Comparison of ENCODE assay signal across 10 mouse cellular contexts in the genomic region with DNA sequence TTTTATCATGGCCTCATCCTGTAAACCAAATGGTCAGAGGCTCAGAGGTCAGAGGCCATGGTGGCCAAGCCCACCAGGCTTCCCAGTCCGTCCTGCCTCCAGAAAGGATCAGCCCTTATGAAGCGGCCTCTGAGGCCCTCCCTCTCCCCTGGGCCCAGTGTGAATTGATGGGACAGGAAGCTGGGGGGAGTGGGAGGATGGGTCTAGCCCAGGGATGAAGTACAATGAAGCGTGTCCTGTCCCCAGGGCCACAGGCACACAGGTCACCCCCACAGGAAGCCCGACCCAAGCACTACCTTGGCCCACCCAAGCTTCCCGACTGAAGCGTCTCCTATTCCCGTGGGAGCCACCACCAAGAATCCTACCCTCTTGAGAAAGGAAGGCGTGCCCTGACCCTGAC.
A peak's percentile ranks its signal among the peaks of the same experiment; 100 is the strongest.
DNase-seq lines count a peak whose midpoint lies in the region; ATAC-seq and TF ChIP-seq lines count a peak whose summit lies in the region.
"Had no signal": no experiment of that assay in that cellular context is flagged by ENCODE, and none has a peak within 500 bp of the region (broad histone marks: within the 10 kb centered on the region; RNA-seq: fewer than 3 reads in every experiment).

No protein-coding gene starts in this region.

- H3K9ac ChIP-seq in midbrain, embryonic 12.5 days (replicated peaks): no peak overlapping the region
- H3K9ac ChIP-seq in midbrain, postnatal 0 days (replicated peaks; ENCODE audit: low read length, poor library complexity, severe bottlenecking): no peak overlapping the region
- 0 out of 2 replicates have a peak overlapping the region, but pooled peaks have one; percentile 45 for H3K9ac ChIP-seq in heart, embryonic 13.5 days
- H3K9ac ChIP-seq in midbrain, embryonic 14.5 days (replicated peaks; ENCODE audit: low read length): no peak overlapping the region
- H3K9ac ChIP-seq: embryonic facial prominence, embryonic 12.5 days; stomach, embryonic 15.5 days had no signal

- TF ChIP-seq CTCF in midbrain, postnatal 0 days (IDR thresholded peaks at IDR 0.05): no peak

- H3K27me3 ChIP-seq in midbrain, embryonic 12.5 days: no peaks in the 10 kb centered on the region
- no peaks in the 10 kb centered on the region for H3K27me3 ChIP-seq in midbrain, postnatal 0 days (ENCODE audit: insufficient read depth, low read length)
- H3K27me3 ChIP-seq in heart, embryonic 13.5 days (replicated peaks): no peaks in the 10 kb centered on the region
- no peaks in the 10 kb centered on the region for H3K27me3 ChIP-seq in midbrain, embryonic 14.5 days (ENCODE audit: control insufficient read depth, insufficient read depth, low read length)
- H3K27me3 ChIP-seq: embryonic facial prominence, embryonic 12.5 days; stomach, embryonic 15.5 days had no signal

- no peak for DNase-seq in midbrain, postnatal 0 days (ENCODE audit: low spot score)
- DNase-seq in kidney, postnatal 25 days: peak; percentile 64 to 91
- DNase-seq in midbrain, embryonic 14.5 days: no peak
- DNase-seq in layer of hippocampus, adult 18-20 months (ENCODE audit: low spot score in 2 of 2): no peak
- DNase-seq in c-Kit-positive CD71-positive TER-119-positive erythroid progenitor cells, embryonic 14.5 days (ENCODE audit: low spot score): no peak

- no peaks in the 10 kb centered on the region for H3K9me3 ChIP-seq in midbrain, embryonic 12.5 days
- H3K9me3 ChIP-seq in midbrain, postnatal 0 days (ENCODE audit: low read length): no peaks in the 10 kb centered on the region
- H3K9me3 ChIP-seq in heart, embryonic 13.5 days: no peaks in the 10 kb centered on the region
- no peaks in the 10 kb centered on the region for H3K9me3 ChIP-seq in midbrain, embryonic 14.5 days (ENCODE audit: control insufficient read depth, low read length)
- H3K9me3 ChIP-seq: embryonic facial prominence, embryonic 12.5 days; stomach, embryonic 15.5 days had no signal

- ATAC-seq in midbrain, embryonic 12.5 days (ENCODE audit: low FRiP score, low read depth): no peak
- no peak; the same call in 1 of the 2 replicates for ATAC-seq in midbrain, postnatal 0 days (ENCODE audit: low FRiP score)
- no peak for ATAC-seq in heart, embryonic 13.5 days (ENCODE audit: extremely low read depth, insufficient number of reproducible peaks, low FRiP score, low TSS enrichment)
- ATAC-seq in midbrain, embryonic 14.5 days (ENCODE audit: low FRiP score, low TSS enrichment): 0 out of 2 replicates have a peak, but pooled peaks have one; percentile 17
- no peak for ATAC-seq in frontal cortex, adult (ENCODE audit: low TSS enrichment)

- 0 out of 2 replicates have a peak overlapping the region, but pooled peaks have one; percentile 20 for H3K27ac ChIP-seq in midbrain, embryonic 12.5 days (replicated peaks)
- H3K27ac ChIP-seq in midbrain, postnatal 0 days (ENCODE audit: low read depth, low read length): no peak overlapping the region
- peak overlapping the region; percentile 86 for H3K27ac ChIP-seq in heart, embryonic 13.5 days (replicated peaks)
- peak overlapping the region; percentile 37; the same call in 1 of the 2 replicates for H3K27ac ChIP-seq in midbrain, embryonic 14.5 days (replicated peaks; ENCODE audit: low read depth, low read length)
- H3K27ac ChIP-seq: stomach, embryonic 15.5 days had no signal

- 78% methylated on average over 8 of the region's 8 CpGs for WGBS in midbrain, embryonic 12.5 days
- WGBS in midbrain, postnatal 0 days: 51% methylated on average over 8 of the region's 8 CpGs
- WGBS in heart, embryonic 13.5 days: 56% methylated on average over 8 of the region's 8 CpGs
- whole genome bisulfite sequencing in midbrain, embryonic 14.5 days: 64% methylated on average over 8 of the region's 8 CpGs

- no peak overlapping the region for H3K4me3 ChIP-seq in midbrain, embryonic 12.5 days
- H3K4me3 ChIP-seq in midbrain, postnatal 0 days (ENCODE audit: low read depth, low read length): no peak overlapping the region
- H3K4me3 ChIP-seq in heart, embryonic 13.5 days: no peak overlapping the region
- H3K4me3 ChIP-seq in midbrain, embryonic 14.5 days (replicated peaks; ENCODE audit: low read depth, low read length): no peak overlapping the region
- H3K4me3 ChIP-seq: embryonic facial prominence, embryonic 12.5 days; stomach, embryonic 15.5 days had no signal

- peaks cover 53% of the 10 kb centered on the region for H3K4me1 ChIP-seq in midbrain, embryonic 12.5 days
- 0 out of 2 replicates have a peak, but pooled peaks cover 6% of the 10 kb centered on the region for H3K4me1 ChIP-seq in midbrain, postnatal 0 days (ENCODE audit: insufficient read depth, low read length)
- peaks cover 80% of the 10 kb centered on the region for H3K4me1 ChIP-seq in heart, embryonic 13.5 days
- peaks cover 34% of the 10 kb centered on the region for H3K4me1 ChIP-seq in midbrain, embryonic 14.5 days (ENCODE audit: control insufficient read depth, insufficient read depth, low read length)

- H3K36me3 ChIP-seq in midbrain, embryonic 12.5 days: peaks cover 31% of the 10 kb centered on the region
- no peaks in the 10 kb centered on the region for H3K36me3 ChIP-seq in midbrain, postnatal 0 days (ENCODE audit: insufficient read depth, low read length)
- peaks cover 5% of the 10 kb centered on the region for H3K36me3 ChIP-seq in heart, embryonic 13.5 days
- peaks cover 9% of the 10 kb centered on the region; the same call in 1 of the 2 replicates for H3K36me3 ChIP-seq in midbrain, embryonic 14.5 days (ENCODE audit: control insufficient read depth, insufficient read depth, low read length)
- H3K36me3 ChIP-seq: stomach, embryonic 15.5 days had no signal

- H3K4me2 ChIP-seq in midbrain, embryonic 12.5 days (replicated peaks): no peak overlapping the region
- no peak overlapping the region for H3K4me2 ChIP-seq in midbrain, postnatal 0 days (ENCODE audit: low read depth, low read length, poor library complexity, severe bottlenecking)
- H3K4me2 ChIP-seq in heart, embryonic 13.5 days: no peak overlapping the region
- no peak overlapping the region for H3K4me2 ChIP-seq in midbrain, embryonic 14.5 days (ENCODE audit: low read length)
- H3K4me2 ChIP-seq: embryonic facial prominence, embryonic 12.5 days; stomach, embryonic 15.5 days had no signal

Comparison
In these comparisons a context has a peak if more than half of its experiments do, and no peak if none do; other contexts are left out.
1. DNase-seq: peak in kidney, postnatal 25 days (2 of 2); none in midbrain, postnatal 0 days (single experiment), midbrain, embryonic 14.5 days (single experiment), layer of hippocampus, adult 18-20 months (0 of 2) and c-Kit-positive CD71-positive TER-119-positive erythroid progenitor cells, embryonic 14.5 days (single experiment).